In the genomic region with DNA sequence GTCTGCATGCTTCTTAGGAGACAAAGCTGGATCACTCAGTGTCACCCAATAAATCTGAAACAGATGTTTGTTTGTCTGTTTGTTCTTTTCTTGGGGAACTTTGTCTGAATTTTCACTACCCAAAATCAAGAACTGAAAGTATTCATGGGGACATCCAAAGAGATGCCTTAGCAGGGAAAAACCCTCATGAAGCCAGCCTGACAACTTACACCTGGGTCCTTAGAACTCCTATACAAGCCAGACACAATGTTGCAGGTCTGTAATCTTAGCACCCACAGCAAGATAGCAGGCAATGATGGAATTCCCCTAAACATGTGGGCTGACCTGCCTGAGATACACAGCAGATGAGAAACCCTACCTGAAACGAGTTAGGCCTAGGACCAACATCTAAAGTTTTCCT, we compare ENCODE assay signal across 40 mouse cellular contexts. TPM values are rescaled to one million over a fixed set of nuclear protein-coding genes. Genes with fewer than 3 reads are reported as not detected.
"Had no signal": no experiment of that assay in that cellular context is flagged by ENCODE, and none has a peak within 500 bp of the region (broad histone marks: within the 10 kb centered on the region; RNA-seq: fewer than 3 reads in every experiment).

No protein-coding gene starts in this region.

- H3K4me3 ChIP-seq: limb, embryonic 10.5 days; limb, embryonic 12.5 days; limb, embryonic 13.5 days; limb, embryonic 15.5 days; liver, embryonic 12.5 days; liver, embryonic 13.5 days; liver, embryonic 15.5 days; lung, embryonic 15.5 days; megakaryocyte, embryonic 14.5 days; midbrain, embryonic 10.5 days; midbrain, embryonic 12.5 days; midbrain, embryonic 13.5 days; midbrain, embryonic 15.5 days; myocyte had no signal

- H3K27ac ChIP-seq: limb, embryonic 10.5 days; limb, embryonic 12.5 days; limb, embryonic 13.5 days; limb, embryonic 15.5 days; liver, embryonic 12.5 days; liver, embryonic 13.5 days; liver, embryonic 14.5 days; liver, embryonic 15.5 days; lung, embryonic 15.5 days; macrophage; midbrain, embryonic 10.5 days; midbrain, embryonic 12.5 days; midbrain, embryonic 13.5 days; midbrain, embryonic 15.5 days had no signal

- H3K9me3 ChIP-seq: limb, embryonic 10.5 days; limb, embryonic 12.5 days; limb, embryonic 13.5 days; limb, embryonic 15.5 days; liver, embryonic 12.5 days; liver, embryonic 13.5 days; liver, embryonic 15.5 days; lung, embryonic 15.5 days; megakaryocyte, embryonic 14.5 days; midbrain, embryonic 12.5 days; midbrain, embryonic 13.5 days; midbrain, embryonic 15.5 days had no signal

- H3K4me2 ChIP-seq: limb, embryonic 12.5 days; limb, embryonic 13.5 days; limb, embryonic 15.5 days; liver, embryonic 11.5 days; liver, embryonic 12.5 days; liver, embryonic 13.5 days; liver, embryonic 15.5 days; lung, embryonic 14.5 days; lung, embryonic 15.5 days; midbrain, embryonic 11.5 days; midbrain, embryonic 12.5 days; midbrain, embryonic 13.5 days; midbrain, embryonic 15.5 days had no signal

- DNase-seq: left cerebral cortex, postnatal 4 days; liver; liver, embryonic 13.5 days; liver, postnatal 0 days; lung, adult 18-20 months; lung, adult 2 months; lung, embryonic 14.5 days; lung, postnatal 10 days; lung, postnatal 14 days; lung, postnatal 36 days; lung, postnatal 4 days; midbrain, embryonic 14.5 days had no signal

- H3K36me3 ChIP-seq: limb, embryonic 10.5 days; limb, embryonic 12.5 days; limb, embryonic 15.5 days; liver, embryonic 12.5 days; liver, embryonic 13.5 days; liver, embryonic 15.5 days; lung, embryonic 15.5 days; midbrain, embryonic 10.5 days; midbrain, embryonic 12.5 days; midbrain, embryonic 13.5 days; midbrain, embryonic 15.5 days had no signal

- H3K27me3 ChIP-seq: limb, embryonic 12.5 days; limb, embryonic 13.5 days; limb, embryonic 15.5 days; liver, embryonic 12.5 days; liver, embryonic 13.5 days; liver, embryonic 15.5 days; lung, embryonic 15.5 days; megakaryocyte, embryonic 14.5 days; midbrain, embryonic 12.5 days; midbrain, embryonic 13.5 days; midbrain, embryonic 15.5 days had no signal

- H3K9ac ChIP-seq: limb, embryonic 12.5 days; limb, embryonic 13.5 days; limb, embryonic 15.5 days; liver, embryonic 12.5 days; liver, embryonic 13.5 days; liver, embryonic 14.5 days; liver, embryonic 15.5 days; liver, postnatal 0 days; lung, embryonic 14.5 days; lung, embryonic 15.5 days; midbrain, embryonic 12.5 days; midbrain, embryonic 13.5 days; midbrain, embryonic 15.5 days had no signal

- H3K4me1 ChIP-seq: midbrain, embryonic 12.5 days had no signal

RNA-seq across cellular contexts. Expression of a gene that starts 5.8 kb away (rescaled TPM):
- total RNA-seq: megakaryocyte, adult 5-6 weeks; monocyte, adult 5-6 weeks had no signal

RNA-seq across cellular contexts. Expression of a gene that starts 22.9 kb away (rescaled TPM):
- total RNA-seq: left cerebral cortex, postnatal 14 days; left cerebral cortex, postnatal 25 days; left cerebral cortex, postnatal 36 days; megakaryocyte progenitor cell, adult 5-6 weeks; megakaryocyte, adult 5-6 weeks; megakaryocyte-erythroid progenitor cell, adult 5-6 weeks; monocyte, adult 5-6 weeks had no signal
- polyA plus RNA-seq: limb, embryonic 10.5 days; limb, embryonic 11.5 days; limb, embryonic 12.5 days; limb, embryonic 15.5 days; liver, embryonic 11.5 days; liver, embryonic 12.5 days; liver, embryonic 15.5 days; liver, postnatal 0 days; lung, embryonic 15.5 days; macrophage; midbrain, embryonic 11.5 days; midbrain, embryonic 12.5 days; midbrain, embryonic 13.5 days; midbrain, embryonic 14.5 days; midbrain, embryonic 16.5 days; midbrain, postnatal 0 days; neural tube, embryonic 11.5 days had no signal
